Mouse (Mus musculus) olfactory bulb, adult 2 months (tissue): Measurements from ENCODE around the gene Cenpa.

Experiments
- CTCF ChIP-seq: fragments of 200-500 bp; IDR thresholded peaks from 2 replicates; pipeline ENCODE4 v1.5.1; 2012; ENCODE audit warnings: low read depth, mild to moderate bottlenecking, low read length, moderate library complexity; ENCODE audit not compliant: insufficient read depth
- POLR2A ChIP-seq: fragments of 200-500 bp; IDR thresholded peaks from 2 replicates; pipeline ENCODE4 v1.6.1; 2012; ENCODE audit warnings: mild to moderate bottlenecking, low read depth, low read length, moderate library complexity; ENCODE audit not compliant: insufficient read depth

DNA sequence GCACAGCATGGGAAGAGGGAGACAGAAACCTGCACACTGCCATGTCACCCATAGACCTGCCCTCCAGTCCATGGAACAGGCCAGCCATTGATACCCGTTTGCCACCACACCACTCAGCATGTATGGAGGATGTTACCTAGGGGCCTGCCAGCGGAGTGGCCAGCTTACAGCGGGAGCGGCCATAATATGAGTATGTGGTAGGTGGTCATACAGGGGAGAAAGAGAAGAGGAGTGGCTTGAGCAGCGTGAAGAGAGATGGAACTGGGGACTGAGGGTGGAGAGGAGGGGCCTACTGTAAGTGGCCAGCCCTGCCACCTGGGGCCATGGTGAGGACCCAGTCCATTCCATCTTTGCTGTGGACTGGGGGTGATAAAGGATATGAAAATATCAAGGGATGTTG is 15.4 kb downstream of the Cenpa start:
- TF ChIP-seq CTCF = no peak
- no peak for TF ChIP-seq POLR2A
